Mouse (Mus musculus) cerebellum, adult 2 months (tissue): ENCODE measurements around the gene Bdh2.

Experiments used
- CTCF ChIP-seq: fragments of 200-500 bp; IDR thresholded peaks from 2 replicates; pipeline ENCODE4 v1.5.1; 2011; ENCODE audit warnings: low read depth, mild to moderate bottlenecking, control low read depth, low read length, moderate library complexity, borderline replicate concordance; ENCODE audit not compliant: insufficient read depth
- POLR2A ChIP-seq: fragments of 200-500 bp; IDR thresholded peaks from 2 replicates; pipeline ENCODE4 v1.6.1; 2011; ENCODE audit warnings: low read length, control low read depth, borderline replicate concordance; ENCODE audit not compliant: insufficient read depth

DNA sequence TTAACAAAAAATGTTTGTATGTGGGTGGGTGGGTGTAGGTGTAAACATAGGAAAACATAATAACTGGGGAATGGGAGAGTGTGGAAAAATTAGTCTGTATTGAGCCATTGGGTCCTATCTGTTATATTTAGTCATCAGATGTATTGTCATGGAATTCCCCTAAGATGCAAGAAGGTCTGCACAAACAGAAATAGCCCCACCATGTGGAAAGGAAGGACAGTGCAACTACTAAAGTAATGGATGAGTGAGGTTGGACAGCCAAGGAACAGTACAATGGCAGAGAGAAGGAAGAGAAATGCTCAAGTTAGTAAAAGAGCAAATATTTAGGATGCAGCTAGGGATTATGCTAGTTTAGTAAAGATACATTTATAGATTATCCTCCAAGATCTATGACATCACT, 35.3 kb upstream of the Bdh2 start:
- TF ChIP-seq CTCF (no peak), POLR2A (no peak)
